Mouse (Mus musculus) mesoderm, embryonic 11.5 days (tissue): ENCODE measurements around the gene Fam71d.

Experiments used
- DNase-seq: peaks from one replicate; pipeline ENCODE4 v3.0.0-alpha.2; 2012; ENCODE audit warnings: low read depth, low spot score

Gene Fam71d

DNA sequence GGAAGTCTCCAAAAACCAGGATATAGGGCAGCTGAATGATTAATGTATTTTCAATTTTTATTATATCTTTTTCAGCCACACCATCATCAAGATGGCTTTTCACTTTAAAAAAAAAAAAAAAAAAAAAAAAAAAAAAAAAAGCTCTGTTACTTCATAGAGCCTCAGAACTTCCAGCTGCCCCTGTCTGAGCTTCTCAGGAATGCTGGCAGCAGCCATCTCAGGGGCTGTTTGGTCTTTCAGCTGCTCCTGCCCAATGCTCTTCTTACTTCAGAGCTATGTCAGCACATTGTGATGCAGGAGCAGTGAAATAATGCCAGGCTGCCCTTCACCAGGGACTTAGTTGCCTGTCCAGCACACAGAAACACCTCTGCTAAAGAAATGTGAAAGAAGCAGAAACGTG lies at the start of gene Fam71d:
Gene Fam71d (plus strand): TSS at position 211 of the 400 bp plus-strand sequence.
- DNase-seq, result peak; percentile 4

DNA sequence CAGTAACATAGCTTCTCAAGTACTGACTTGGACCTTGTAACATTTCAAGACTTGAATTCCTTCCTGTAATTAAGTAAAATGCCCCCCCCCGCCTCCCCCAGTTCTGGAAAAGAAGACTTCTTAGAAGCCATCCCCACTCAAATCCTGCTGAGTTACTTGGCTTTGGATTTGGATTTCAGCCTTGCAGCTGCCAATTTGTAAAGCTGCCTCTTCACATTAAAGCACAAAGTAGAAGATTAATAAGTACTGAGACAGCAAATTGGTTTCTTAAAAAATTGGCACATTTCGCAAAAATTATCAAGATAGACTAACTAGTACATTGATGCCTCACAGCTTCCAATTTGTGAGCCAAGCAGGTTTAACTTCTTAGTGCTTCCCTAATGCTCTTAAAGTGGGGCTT lies 47.6 kb upstream of the Fam71d start:
- DNase-seq, result no peak

DNA sequence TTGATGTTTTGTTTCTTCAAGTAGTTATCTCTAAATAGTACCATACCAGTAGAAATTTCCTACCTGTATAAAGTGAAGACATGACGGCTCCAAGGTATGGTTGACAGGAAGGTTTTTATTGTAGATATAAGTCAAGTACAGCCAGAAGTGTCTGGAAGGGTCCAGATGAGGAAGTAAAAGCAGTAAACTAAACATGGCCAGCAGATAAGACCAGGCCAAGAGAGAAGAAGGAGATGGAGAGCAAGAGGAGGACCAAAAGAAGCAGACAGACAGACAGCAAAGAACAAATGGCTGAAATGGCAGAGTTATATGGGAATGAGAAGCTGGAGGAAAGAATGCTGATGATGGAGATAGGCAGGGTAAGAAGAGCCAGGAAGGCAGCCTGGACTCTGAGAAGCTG lies 46.1 kb upstream of the Fam71d start:
- no peak for DNase-seq

DNA sequence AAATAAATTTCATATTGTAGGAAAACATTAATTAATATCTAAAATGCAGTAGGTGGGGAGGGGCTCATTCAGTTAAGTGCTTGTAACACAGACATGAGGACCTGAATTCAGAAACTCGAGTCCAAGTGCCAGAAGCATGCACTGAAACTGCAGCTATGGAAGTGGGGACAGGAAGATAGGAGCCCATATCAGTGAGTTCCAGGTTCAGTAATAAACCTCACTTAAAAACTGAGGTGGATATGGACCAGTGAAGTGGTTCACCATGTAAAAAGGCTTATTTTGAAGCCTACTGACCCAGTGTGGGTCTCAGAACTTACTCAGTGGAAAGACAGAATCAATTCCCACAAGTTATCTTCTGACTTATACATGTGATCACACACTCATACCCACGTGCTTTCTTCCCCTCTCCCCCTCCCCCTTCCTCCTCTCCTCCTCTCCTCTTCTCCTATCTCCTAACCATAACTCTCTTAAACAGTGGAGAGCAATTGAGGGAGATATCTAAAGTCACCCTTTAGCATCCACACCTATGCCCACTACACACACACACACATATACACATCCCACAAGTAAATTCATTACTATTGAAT lies 31.5 kb upstream of the Fam71d start:
- DNase-seq, result no peak

DNA sequence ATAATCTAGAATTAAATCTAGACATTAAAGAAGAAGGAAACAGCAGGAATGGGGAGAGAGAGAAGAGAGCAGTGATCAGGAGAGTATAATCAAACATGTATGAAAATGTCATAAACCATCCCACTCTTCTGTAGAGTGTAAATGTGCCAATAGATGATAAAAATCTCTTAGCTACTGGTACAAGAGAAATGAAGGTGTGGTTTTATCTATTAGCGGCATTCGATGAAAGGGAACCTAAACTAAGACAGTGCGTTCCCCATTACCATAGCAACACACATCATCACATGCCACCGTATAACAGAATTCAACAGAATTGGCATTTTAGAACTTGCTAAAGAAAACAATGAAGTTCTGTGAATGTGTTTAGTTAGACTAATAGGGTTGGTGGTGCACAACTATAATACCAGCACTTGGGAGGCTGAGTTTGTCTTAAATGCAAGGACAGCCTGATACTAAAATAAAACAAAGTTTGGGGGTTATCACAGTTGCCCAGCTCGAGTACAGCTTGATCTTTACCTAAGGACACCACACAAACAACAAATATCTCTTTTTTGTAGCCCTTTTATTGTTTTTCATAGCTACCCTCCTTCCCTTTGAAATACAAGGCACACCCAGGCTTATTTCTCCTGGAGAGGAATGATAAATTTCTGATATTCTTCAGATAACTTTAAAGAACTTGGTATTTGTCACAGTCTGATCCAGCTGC lies 13.1 kb upstream of the Fam71d start:
- no peak for DNase-seq

DNA sequence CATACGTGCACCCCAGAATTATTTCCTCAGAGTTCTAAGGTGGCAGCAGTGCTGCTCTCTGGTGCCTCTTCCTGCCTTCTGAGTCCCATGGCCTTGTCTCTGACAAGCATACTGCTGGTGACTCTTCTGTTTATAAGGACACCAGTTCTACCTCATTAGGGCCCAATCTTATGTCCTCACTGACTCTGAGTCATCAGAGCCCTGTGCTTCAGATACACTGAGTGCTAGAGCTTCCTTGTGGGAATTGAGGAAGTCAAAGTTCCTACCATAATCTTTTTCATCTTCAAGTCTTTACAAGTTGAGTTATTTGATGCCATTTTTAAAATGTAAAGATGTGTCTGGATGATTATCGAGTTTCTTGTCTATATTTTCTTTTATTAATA lies 12.5 kb upstream of the Fam71d start:
- DNase-seq, result no peak

DNA sequence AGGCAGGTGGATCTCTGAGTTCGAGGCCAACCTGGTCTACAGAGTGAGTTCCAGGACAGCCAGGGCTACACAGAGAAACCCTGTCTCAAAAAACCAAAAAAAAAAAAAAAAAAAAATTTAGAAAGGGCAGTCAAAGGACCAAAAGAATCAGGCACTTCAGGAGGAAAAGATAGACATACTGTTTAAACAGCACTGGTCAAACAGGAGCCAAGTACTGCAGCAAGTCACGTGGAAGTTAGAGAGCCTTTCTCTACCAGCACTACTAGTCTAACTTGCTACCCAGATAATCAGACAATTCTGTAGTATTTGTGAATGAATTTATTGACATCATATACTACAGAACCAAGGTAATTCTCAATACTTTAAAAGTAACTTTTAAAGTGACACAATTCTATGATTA lies 10.3 kb upstream of the Fam71d start:
- no peak for DNase-seq

DNA sequence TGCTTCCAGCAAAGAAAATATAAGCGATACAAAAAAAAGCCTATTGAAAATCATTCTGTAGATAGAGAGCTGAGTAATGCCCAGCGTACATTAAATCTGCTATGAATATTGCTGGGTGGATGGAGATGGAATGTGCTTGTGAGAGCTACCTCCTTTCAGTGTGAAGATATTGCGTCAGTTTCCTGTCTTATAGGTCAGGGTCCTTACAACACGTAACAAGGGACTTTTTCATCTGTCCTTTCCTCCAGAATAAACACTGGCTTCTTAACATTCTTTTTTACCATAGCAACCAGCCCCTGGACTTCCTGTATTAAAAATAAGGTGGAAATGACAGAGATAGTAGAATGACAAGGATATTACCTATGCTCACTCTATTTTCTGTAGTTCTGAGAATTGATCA lies 9.1 kb upstream of the Fam71d start:
- no peak for DNase-seq

DNA sequence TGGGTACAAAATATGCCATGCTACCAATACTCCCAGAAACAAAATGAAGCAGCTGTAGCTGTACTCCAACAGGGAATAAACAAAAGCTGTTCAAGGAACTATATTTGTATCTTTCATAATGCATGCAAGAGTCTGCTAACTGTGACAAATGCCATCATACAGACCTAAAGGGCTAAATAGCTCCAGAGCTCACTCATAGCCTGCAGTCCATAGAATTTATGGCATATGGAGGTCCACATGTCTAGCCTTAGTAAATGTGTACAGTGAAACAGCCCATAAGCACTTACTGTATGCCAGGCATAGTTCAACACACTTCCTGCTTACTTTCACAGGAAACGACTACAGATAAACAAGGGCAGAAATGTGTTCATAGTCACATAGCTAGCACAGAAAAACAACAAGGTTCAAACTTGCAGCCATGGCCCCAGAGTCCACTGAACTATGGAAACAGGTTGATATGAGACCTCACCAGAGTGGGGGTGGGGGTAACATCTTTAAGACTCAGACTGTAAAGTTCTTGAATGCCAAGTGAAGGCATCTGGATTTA lies 5.6 kb upstream of the Fam71d start:
- DNase-seq, result no peak

DNA sequence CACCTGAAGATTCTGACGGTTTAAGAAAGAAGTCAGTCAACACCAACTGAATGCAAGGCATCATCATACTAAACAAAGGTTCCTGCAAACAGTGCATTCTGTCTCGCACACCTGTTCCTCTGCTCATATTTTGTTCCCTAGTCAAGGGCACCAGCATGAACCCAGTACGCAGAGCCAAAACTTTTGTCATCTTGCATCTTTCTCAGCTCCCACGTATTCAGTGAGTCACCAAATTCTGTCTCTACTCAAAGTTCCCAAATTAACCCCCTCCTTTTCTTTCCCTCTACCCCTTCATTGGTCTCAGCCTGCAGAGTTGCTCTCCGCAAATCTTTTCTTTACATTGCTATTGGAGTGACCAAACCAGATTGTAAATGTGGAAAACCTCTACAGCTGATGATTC lies 2.5 kb upstream of the Fam71d start:
- DNase-seq, result no peak

DNA sequence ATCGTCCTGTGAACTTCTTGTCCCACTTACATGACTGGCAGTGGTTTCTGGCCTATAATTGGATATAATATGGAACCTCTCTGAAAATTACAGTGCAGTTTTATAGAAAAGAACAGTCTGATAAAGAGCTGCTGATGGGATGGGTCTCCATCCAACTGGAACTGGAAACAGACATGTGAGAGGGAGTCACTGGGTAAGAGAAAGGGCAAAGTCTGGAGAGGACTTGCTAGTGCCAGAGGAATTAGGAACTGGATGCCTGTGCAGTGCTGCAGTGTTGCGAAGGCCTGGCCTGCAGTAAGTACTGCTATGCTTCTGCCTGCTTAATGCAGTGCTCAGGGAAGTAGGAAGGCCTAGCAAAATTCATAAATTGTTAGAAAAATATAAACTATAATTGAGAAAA lies 1.9 kb downstream of the Fam71d start:
- no peak for DNase-seq

DNA sequence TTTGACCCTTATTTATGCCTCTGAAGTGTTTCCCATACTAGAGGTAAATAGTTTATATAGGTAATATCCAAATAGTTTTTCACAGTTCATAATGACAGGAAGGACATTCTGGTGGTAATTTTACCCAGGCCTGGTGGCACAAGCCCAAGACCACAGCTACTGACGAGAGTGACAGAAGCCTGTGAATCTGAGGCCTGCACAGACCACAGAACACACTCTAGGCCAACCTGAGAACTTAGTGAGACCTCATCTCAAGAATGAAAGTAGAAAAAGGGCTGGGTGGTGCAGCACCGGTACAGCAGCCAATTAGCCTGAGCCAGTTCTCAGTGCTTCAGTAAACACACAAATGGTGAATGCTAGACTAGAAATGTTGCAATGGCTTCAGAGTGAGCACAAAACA lies 26.4 kb downstream of the Fam71d start:
- DNase-seq, result no peak

DNA sequence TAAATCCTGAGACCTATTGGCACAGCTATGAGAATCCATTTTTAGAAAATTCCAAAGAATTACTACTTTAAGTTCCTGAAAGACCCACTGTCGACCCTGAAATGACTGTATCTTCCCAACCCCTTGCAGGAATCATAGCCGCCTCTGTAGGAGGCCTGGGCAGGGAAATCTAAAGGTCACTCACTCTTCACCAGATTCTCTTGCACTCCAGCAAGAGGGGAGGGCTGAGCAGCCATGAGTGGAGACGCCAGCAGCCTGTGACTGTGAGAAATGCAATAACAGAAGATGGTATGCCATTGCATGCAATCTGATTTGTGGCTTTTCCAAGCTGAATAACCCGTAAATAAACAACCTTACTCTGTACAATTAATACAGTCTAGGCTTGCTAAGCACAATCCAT lies 36.4 kb downstream of the Fam71d start:
- DNase-seq, result no peak

DNA sequence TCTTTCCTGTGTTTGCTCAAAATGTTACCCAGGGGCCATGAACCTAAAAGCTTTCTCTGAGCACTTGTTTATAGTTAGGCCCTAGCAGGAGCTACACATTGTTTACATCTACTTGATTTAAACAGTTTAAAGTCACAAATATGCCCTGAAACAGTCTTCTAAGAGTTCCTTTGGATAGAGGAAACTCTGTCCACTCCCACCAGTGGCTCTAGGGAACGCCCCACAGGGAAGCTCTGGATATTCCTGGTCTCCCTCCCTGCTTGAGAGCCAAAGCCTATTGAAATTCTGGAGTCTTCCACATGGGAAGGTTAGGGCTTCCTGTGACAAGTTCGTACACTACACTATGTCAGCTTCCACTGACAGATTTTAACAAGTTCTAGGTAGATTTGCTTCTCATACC lies 48.3 kb downstream of the Fam71d start:
- no peak for DNase-seq

DNA sequence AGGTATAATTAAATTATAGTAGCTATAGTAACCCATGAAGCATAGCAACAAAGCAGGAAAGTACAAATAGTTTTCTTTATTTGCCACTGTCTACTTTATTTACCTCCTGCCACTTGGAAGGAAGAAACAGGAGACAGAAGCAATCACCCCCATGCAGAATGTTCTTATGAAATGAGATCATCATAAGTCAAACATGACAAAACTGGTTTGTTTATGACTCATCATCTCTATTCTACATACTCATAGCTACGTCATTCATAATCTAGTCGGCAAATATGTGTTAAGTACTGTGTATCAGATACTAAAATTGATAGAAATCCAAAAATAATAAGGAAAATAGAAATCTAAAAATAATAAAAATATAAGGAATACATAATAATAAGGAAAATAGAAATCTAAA lies 49.0 kb downstream of the Fam71d start:
- no peak for DNase-seq

DNA sequence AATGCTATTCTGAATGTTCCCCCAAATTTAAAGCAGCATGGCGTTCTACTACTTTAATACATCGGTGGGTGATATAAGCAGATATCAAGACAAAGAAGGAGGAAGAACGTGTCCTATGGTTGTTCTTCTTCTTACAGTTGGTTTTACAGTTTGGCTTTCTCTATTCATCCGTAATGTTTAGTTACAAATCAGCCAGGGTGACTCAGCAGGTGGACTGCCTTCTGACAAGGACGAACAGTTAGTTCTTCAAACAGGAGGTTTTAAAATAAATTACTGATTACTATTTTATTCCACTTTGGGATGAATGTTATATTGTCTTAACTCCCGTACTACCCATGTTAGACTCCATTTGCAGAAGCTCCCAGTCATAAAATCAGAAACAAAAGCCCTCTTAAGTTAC lies 54.9 kb downstream of the Fam71d start:
- no peak for DNase-seq

DNA sequence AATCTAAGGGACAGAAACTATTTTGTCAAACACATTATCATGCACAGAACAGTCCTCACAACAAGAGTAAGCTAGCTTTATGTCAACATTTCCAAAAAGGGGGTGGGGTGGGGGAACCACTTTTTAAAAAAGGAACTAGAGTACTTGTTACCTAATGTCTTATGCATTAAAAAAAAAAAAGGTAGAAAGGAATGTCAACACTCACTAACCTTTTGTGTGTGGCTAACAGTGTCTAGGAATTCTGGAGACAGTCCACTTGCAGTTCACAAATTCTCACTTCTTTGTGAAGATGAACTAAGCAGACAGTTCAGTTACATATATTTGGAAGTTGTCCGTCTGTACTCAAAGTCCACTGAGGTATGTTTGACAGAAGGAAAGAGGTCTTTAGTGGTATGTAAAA lies 56.1 kb downstream of the Fam71d start:
- DNase-seq, result no peak

DNA sequence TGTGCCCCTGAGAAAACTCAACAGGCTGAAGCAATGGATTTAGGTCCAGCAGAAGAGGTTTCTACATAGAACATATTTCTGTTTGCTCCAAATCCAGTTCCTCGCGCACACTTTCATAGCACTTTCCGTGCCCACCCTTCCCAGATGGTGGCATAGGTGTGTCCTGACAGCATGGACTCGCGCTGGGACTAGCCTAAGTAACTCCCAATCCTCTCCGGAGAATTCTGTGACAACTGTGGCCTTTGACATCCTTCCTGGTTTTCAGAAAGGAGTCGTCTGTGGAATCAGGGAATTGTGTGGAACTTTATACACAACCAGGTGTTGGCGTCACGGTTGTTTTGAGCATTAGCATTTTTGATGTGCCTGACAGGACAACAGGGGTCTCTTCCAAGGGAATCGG lies 56.8 kb downstream of the Fam71d start:
- no peak for DNase-seq

DNA sequence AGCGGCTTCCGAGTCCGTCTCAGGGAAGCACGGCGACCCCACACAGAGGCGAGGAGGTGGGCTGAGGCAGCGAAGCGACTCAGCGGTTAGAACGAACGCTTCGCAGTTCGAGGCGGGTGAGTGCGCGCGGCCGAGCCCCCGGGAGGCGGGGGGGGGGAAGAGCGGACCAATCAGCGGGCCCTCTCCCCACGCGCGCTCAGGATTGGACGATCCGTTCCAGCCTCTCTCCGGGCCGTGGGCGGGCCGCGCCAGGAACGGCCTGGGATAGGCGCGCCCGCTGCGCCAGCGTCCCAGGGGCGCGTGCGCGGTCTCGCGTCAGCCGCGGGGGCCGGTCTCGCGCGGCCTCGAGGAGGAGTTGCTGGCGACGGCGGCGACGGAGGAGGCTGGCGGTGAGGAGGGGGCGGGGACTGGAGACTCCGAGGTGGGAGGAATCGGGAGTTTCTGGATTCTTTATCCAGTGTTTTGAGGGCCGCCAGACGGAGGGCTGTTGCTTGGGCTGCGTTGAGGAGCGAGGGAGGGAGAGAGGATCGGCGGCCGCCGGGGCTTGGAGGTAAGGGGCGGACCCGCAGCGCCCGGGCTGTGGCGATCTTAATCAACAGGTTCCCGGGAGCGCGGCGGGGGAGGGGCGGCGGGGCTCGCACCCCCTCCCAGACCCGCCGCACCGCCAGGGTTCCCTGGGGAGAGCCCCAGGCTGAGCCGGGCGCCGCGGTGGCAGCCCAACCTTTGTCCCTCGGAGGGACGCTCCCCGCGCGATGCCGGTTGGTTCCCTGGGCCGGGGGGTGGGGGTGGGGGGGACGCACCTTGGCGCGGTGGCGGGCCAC lies 57.4 kb downstream of the Fam71d start, which contains the start of gene Mpp5:
Gene Mpp5 (plus strand): TSS at position 351 of the 821 bp plus-strand sequence.
- DNase-seq, result peak; percentile 97

DNA sequence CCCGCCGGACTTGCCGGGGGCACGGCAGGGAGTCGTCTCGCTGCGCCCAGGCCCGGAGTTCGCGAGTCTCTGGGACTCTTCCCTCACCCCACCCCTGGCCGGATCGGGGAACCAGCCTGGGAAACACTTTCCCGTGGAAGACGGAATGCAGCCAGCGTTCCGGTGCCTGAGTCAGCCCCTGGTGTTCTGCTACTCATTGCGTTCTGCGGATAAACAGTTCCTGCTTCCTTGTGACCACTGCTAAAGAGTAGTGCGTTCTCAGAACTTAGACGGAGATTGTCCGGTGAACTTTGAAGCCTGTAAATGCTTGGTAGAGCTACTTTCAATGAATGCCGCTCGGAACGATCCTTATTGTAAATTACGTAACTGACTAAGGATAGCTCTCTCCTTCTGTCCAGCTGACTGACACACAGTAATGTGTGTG lies 58.1 kb downstream of the Fam71d start:
- peak; percentile 60 for DNase-seq

DNA sequence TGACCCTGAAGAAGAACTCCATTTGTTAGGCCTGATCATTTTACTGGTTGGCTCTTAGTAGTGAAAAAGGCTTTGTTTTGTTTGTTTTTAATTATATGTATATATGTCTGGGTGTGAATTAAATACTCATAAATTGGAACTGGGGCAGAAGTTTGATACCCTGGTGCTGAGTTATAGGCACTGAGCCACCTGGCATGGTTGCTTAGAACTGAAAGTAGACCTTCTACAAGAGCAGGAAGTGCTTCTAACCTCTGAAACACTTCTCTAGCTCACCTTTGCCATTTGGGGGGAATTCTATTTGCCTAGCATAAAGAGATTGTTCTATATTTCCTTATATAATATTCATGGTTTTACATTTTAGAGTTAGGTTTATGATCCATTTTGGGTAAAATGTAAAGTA lies 70.6 kb downstream of the Fam71d start:
- DNase-seq, result no peak

DNA sequence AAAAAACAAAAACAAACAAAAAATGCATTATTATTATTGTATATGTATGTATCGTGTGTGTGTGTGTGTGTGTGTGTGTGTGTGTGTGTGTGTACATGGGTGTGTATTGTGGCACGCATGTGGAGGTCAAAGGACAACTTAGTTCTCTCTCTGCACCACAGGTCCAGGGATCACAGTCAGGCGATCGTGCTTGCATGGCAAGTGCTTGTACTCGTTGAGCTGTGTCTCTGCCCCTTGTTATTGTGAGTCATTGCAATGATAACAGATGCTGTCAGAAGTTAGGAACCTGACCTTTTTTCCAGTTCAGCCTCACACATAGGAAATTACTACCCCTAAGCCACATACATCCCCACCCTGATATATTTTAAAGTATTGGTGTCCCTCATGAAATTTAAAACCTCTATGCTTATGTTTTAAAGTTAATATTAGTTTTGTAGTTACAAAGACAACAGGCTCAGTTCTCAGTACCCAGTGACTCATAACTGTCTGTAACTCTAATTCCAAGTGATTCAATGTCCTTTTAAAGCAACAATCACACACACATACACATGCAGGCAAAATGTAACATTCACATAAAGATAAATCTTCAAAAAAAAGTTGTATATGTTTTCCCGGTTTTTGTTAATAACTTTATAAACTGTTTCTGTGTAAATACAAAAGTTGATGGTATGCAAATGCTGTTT lies 77.8 kb downstream of the Fam71d start:
- DNase-seq, result no peak
